10 mouse cellular contexts compared by ENCODE assay signal in genomic region chr3:51751440-51751839, GRCm38 (mm10).
DNase-seq lines count a peak whose midpoint lies in the region; ATAC-seq and TF ChIP-seq lines count a peak whose summit lies in the region.
"Had no signal": no experiment of that assay in that cellular context is flagged by ENCODE, and none has a peak within 500 bp of the region (broad histone marks: within the 10 kb centered on the region; RNA-seq: fewer than 3 reads in every experiment).

No protein-coding gene starts in this region.

- no peak for DNase-seq in heart, adult 2 months
- DNase-seq in liver, adult 2 months (ENCODE audit: extremely low read depth, low read depth, low spot score) = no peak
- DNase-seq in liver, postnatal 0 days = no peak
- peak; percentile 51 to 63 for DNase-seq in cerebellum, postnatal 14 days
- no peak for DNase-seq in midbrain, embryonic 14.5 days
- DNase-seq in layer of hippocampus, adult 9-10 months (ENCODE audit: low spot score) = no peak
- no peak for DNase-seq in right cerebral cortex, postnatal 10 days (ENCODE audit: low spot score in 2 of 2)
- DNase-seq: gastrocnemius, postnatal 25 days; thymus, postnatal 14 days had no signal

- H3K9ac ChIP-seq in heart, embryonic 11.5 days (ENCODE audit: low read depth, low read length) = no peak overlapping the region
- H3K9ac ChIP-seq in heart, adult 2 months (ENCODE audit: low read depth, low read length) = no peak overlapping the region
- no peak overlapping the region for H3K9ac ChIP-seq in liver, adult 2 months (ENCODE audit: low read depth, low read length)
- H3K9ac ChIP-seq in liver, postnatal 0 days (replicated peaks) = no peak overlapping the region
- no peak overlapping the region for H3K9ac ChIP-seq in midbrain, embryonic 14.5 days (replicated peaks; ENCODE audit: low read length)

- no peak for TF ChIP-seq CTCF in heart, adult 2 months (IDR thresholded peaks at IDR 0.05)
- TF ChIP-seq CTCF in liver, adult 2 months (IDR thresholded peaks at IDR 0.05; ENCODE audit: low read depth, low read length) = 0 out of 2 replicates have a peak, but pooled peaks have one; percentile 13
- TF ChIP-seq CTCF in liver, postnatal 0 days (IDR thresholded peaks at IDR 0.05; ENCODE audit: low read depth) = no peak

- TF ChIP-seq EP300 in heart, adult 2 months (IDR thresholded peaks at IDR 0.05; ENCODE audit: insufficient read depth, low read depth, low read length) = no peak
- no peak for TF ChIP-seq EP300 in liver, postnatal 0 days (IDR thresholded peaks at IDR 0.05; ENCODE audit: low read depth)

- WGBS in heart, embryonic 11.5 days (ENCODE audit: insufficient replicate concordance) = 83% methylated on average over 12 of the region's 12 CpGs
- WGBS in heart, adult 2 months = 79% methylated on average over 12 of the region's 12 CpGs
- WGBS in liver, adult 2 months = 92% methylated on average over 12 of the region's 12 CpGs
- 84% methylated on average over 12 of the region's 12 CpGs for WGBS in liver, postnatal 0 days (ENCODE audit: insufficient replicate concordance)
- WGBS in midbrain, embryonic 14.5 days = 62% methylated on average over 12 of the region's 12 CpGs

- H3K79me2 ChIP-seq in heart, adult 2 months (replicated peaks; ENCODE audit: control insufficient read depth, insufficient read depth, low read length) = no peaks in the 10 kb centered on the region
- no peaks in the 10 kb centered on the region for H3K79me2 ChIP-seq in liver, adult 2 months (ENCODE audit: control insufficient read depth, insufficient read depth, low read length)

- H3K9me3 ChIP-seq in heart, embryonic 11.5 days (replicated peaks; ENCODE audit: control insufficient read depth, low read length) = no peaks in the 10 kb centered on the region
- no peaks in the 10 kb centered on the region for H3K9me3 ChIP-seq in liver, postnatal 0 days (ENCODE audit: low read length)
- H3K9me3 ChIP-seq in midbrain, embryonic 14.5 days (ENCODE audit: control insufficient read depth, low read length) = no peaks in the 10 kb centered on the region

- no peak for ATAC-seq in heart, embryonic 11.5 days (replicated peaks; ENCODE audit: insufficient number of reproducible peaks, low FRiP score, low TSS enrichment)
- ATAC-seq in liver, postnatal 0 days = no peak
- ATAC-seq in midbrain, embryonic 14.5 days (ENCODE audit: low FRiP score, low TSS enrichment) = no peak

- no peak overlapping the region for H3K4me3 ChIP-seq in heart, embryonic 11.5 days (ENCODE audit: low read depth, low read length)
- H3K4me3 ChIP-seq in heart, adult 2 months = no peak overlapping the region
- no peak overlapping the region for H3K4me3 ChIP-seq in liver, adult 2 months (ENCODE audit: insufficient read depth, low read depth, low read length)
- no peak overlapping the region for H3K4me3 ChIP-seq in liver, postnatal 0 days (ENCODE audit: low read depth, low read length)
- H3K4me3 ChIP-seq in midbrain, embryonic 14.5 days (replicated peaks; ENCODE audit: low read depth, low read length) = no peak overlapping the region

- no peaks in the 10 kb centered on the region for H3K36me3 ChIP-seq in heart, embryonic 11.5 days (ENCODE audit: control insufficient read depth, insufficient read depth, low read length)
- no peaks in the 10 kb centered on the region for H3K36me3 ChIP-seq in heart, adult 2 months (ENCODE audit: control insufficient read depth, insufficient read depth, low read length)
- H3K36me3 ChIP-seq in liver, adult 2 months (ENCODE audit: control insufficient read depth, insufficient read depth, low read length) = no peaks in the 10 kb centered on the region
- H3K36me3 ChIP-seq in liver, postnatal 0 days (replicated peaks; ENCODE audit: insufficient read depth, low read length) = no peaks in the 10 kb centered on the region
- H3K36me3 ChIP-seq in midbrain, embryonic 14.5 days (ENCODE audit: control insufficient read depth, insufficient read depth, low read length) = no peaks in the 10 kb centered on the region

- intact Hi-C loops in heart, adult 2 months (cut with DNase I) = no loop called here

- peaks cover 42% of the 10 kb centered on the region for H3K4me1 ChIP-seq in heart, embryonic 11.5 days (ENCODE audit: control insufficient read depth, insufficient read depth, low read length)
- H3K4me1 ChIP-seq in heart, adult 2 months (ENCODE audit: control insufficient read depth, insufficient read depth, low read length) = peaks cover 11% of the 10 kb centered on the region
- H3K4me1 ChIP-seq in liver, adult 2 months (ENCODE audit: control insufficient read depth, insufficient read depth, low read length) = peaks cover 9% of the 10 kb centered on the region
- peaks cover 21% of the 10 kb centered on the region for H3K4me1 ChIP-seq in liver, postnatal 0 days (ENCODE audit: insufficient read depth)
- peaks cover 26% of the 10 kb centered on the region for H3K4me1 ChIP-seq in midbrain, embryonic 14.5 days (ENCODE audit: control insufficient read depth, insufficient read depth, low read length)

- no peak overlapping the region for H3K4me2 ChIP-seq in heart, embryonic 11.5 days
- no peak overlapping the region for H3K4me2 ChIP-seq in liver, postnatal 0 days (ENCODE audit: low read depth, low read length)
- H3K4me2 ChIP-seq in midbrain, embryonic 14.5 days (ENCODE audit: low read length) = no peak overlapping the region

- no peaks in the 10 kb centered on the region for H3K27me3 ChIP-seq in heart, embryonic 11.5 days (ENCODE audit: control insufficient read depth, insufficient read depth, low read length)
- no peaks in the 10 kb centered on the region for H3K27me3 ChIP-seq in heart, adult 2 months (ENCODE audit: control insufficient read depth, insufficient read depth, low read length)
- no peaks in the 10 kb centered on the region for H3K27me3 ChIP-seq in liver, adult 2 months (ENCODE audit: control insufficient read depth, insufficient read depth, low read length)
- no peaks in the 10 kb centered on the region for H3K27me3 ChIP-seq in liver, postnatal 0 days (ENCODE audit: insufficient read depth, low read length)
- H3K27me3 ChIP-seq in midbrain, embryonic 14.5 days (ENCODE audit: control insufficient read depth, insufficient read depth, low read length) = no peaks in the 10 kb centered on the region

- 0 out of 2 replicates have a peak overlapping the region, but pooled peaks have one; percentile 58 for H3K27ac ChIP-seq in heart, embryonic 11.5 days (ENCODE audit: low read depth, low read length)
- no peak overlapping the region; the same call in 1 of the 2 replicates for H3K27ac ChIP-seq in heart, adult 2 months
- H3K27ac ChIP-seq in liver, adult 2 months (replicated peaks; ENCODE audit: insufficient read depth, low read depth, low read length) = no peak overlapping the region
- no peak overlapping the region for H3K27ac ChIP-seq in liver, postnatal 0 days (ENCODE audit: low read depth)
- H3K27ac ChIP-seq in midbrain, embryonic 14.5 days (replicated peaks; ENCODE audit: low read depth, low read length) = peak overlapping the region; percentile 92

- TF ChIP-seq POLR2A in heart, adult 2 months (IDR thresholded peaks at IDR 0.05; ENCODE audit: insufficient read depth, low read depth, low read length) = no peak
- TF ChIP-seq POLR2A in liver, adult 2 months (IDR thresholded peaks at IDR 0.05; ENCODE audit: extremely low read depth, insufficient read depth, low read length) = no peak

Comparison
In these comparisons a context has a peak if more than half of its experiments do, and no peak if none do; other contexts are left out.
1. H3K27ac ChIP-seq: peak in heart, embryonic 11.5 days (single experiment) and midbrain, embryonic 14.5 days (single experiment); none in heart, adult 2 months (single experiment), liver, adult 2 months (single experiment) and liver, postnatal 0 days (single experiment).
2. DNase-seq: peak in cerebellum, postnatal 14 days (2 of 2); none in heart, adult 2 months (0 of 2), liver, adult 2 months (single experiment), liver, postnatal 0 days (single experiment), midbrain, embryonic 14.5 days (single experiment), layer of hippocampus, adult 9-10 months (single experiment) and right cerebral cortex, postnatal 10 days (0 of 2).